Mouse (Mus musculus) intestine, postnatal 0 days (tissue): ENCODE measurements at regions not wholly inside any gene's neighbourhood (a gene's known extent, or its start where the extent isn't known, plus 50 kb on each side); places are given as distances from the start of the nearest gene placed in this dataset.
A peak's percentile ranks its signal among the peaks of the same experiment; 100 is the strongest.

Experiments
- ATAC-seq: fragments of 200-750 bp; cut with Nextera tagmentation; 2 replicates; pipeline ENCODE4 v1.8.0; 2017; ENCODE audit warnings: mild to moderate bottlenecking, moderate TSS enrichment, moderate library complexity
- H3K27ac ChIP-seq: fragments of 300-500 bp; sonication (generic); 2 replicates; pipeline ENCODE4 v1.5.1; 2014; ENCODE audit warnings: mild to moderate bottlenecking, low read depth, low read length, moderate library complexity
- H3K27me3 ChIP-seq: fragments of 300-500 bp; sonication (generic); replicated peaks from 2 replicates; pipeline ENCODE4 v1.6.1; 2014; ENCODE audit warnings: low read length, mixed read lengths; ENCODE audit not compliant: control insufficient read depth, insufficient read depth
- H3K36me3 ChIP-seq: fragments of 300-500 bp; sonication (generic); 2 replicates; pipeline ENCODE4 v1.6.1; 2014; ENCODE audit warnings: mild to moderate bottlenecking, moderate library complexity; ENCODE audit not compliant: control insufficient read depth, insufficient read depth
- H3K4me1 ChIP-seq: fragments of 300-500 bp; sonication (generic); replicated peaks from 2 replicates; pipeline ENCODE4 v1.6.1; 2014; ENCODE audit warnings: antibody characterized with exemption, low read length, mixed read lengths; ENCODE audit not compliant: control insufficient read depth, insufficient read depth
- H3K4me2 ChIP-seq: fragments of 300-500 bp; sonication (generic); replicated peaks from 2 replicates; pipeline ENCODE4 v1.6.1; 2014; ENCODE audit warnings: low read depth, mild to moderate bottlenecking, moderate library complexity
- H3K4me3 ChIP-seq: fragments of 300-500 bp; sonication (generic); 2 replicates; pipeline ENCODE4 v1.5.1; 2014; ENCODE audit warnings: low read depth, low read length
- H3K9ac ChIP-seq: fragments of 300-500 bp; sonication (generic); 2 replicates; pipeline ENCODE4 v1.6.1; 2014; ENCODE audit warnings: mild to moderate bottlenecking, low read depth, low read length
- H3K9me3 ChIP-seq: fragments of 300-500 bp; sonication (generic); 2 replicates; pipeline ENCODE4 v1.6.1; 2016; ENCODE audit warnings: mixed run types; ENCODE audit not compliant: control insufficient read depth
- CTCF ChIP-seq: sonication (generic); IDR thresholded peaks from 2 replicates; pipeline ENCODE4 v1.5.1; 2016; ENCODE audit warnings: low read depth, mild to moderate bottlenecking, control low read depth, antibody characterized with exemption, moderate library complexity
- WGBS: fragments of 180-500 bp; shearing (Covaris S2); extraction: QIAGEN DNeasy Blood & Tissue Kit; methylation state at CpG from one replicate; pipeline ENCODE4 v1.1.7; 2014; 5-methylcytosine and 5-hydroxymethylcytosine counted together

- Histone ChIP-seq H3K4me2 (no peak overlapping the region), H3K9ac (no peak overlapping the region), H3K27me3 (no peaks in the 10 kb centered on the region), H3K4me1 (no peaks in the 10 kb centered on the region), H3K9me3 (no peaks in the 10 kb centered on the region), H3K36me3 (no peaks in the 10 kb centered on the region), H3K4me3 (no peak overlapping the region), H3K27ac (no peak overlapping the region)
- ATAC-seq = no peak
- TF ChIP-seq CTCF = no peak
Measured at GRCm38 (mm10) chr8:59776327-59776726, 726.7 kb downstream of the Gm10283 start.

- TF ChIP-seq CTCF = no peak
- ATAC-seq = 0 out of 2 replicates have a peak, but pooled peaks have one; percentile 41
- Histone ChIP-seq H3K36me3 (no peaks in the 10 kb centered on the region), H3K9me3 (no peaks in the 10 kb centered on the region), H3K4me3 (no peak overlapping the region), H3K27ac (no peak overlapping the region), H3K9ac (no peak overlapping the region), H3K4me1 (no peaks in the 10 kb centered on the region), H3K4me2 (no peak overlapping the region), H3K27me3 (no peaks in the 10 kb centered on the region)
- WGBS = 50% methylated on average over 3 of the region's 3 CpGs
Measured at GRCm38 (mm10) chr8:59768146-59768545, 734.9 kb downstream of the Gm10283 start.
